Mouse (Mus musculus): ENCODE data around the gene Tenm3.

DNA sequence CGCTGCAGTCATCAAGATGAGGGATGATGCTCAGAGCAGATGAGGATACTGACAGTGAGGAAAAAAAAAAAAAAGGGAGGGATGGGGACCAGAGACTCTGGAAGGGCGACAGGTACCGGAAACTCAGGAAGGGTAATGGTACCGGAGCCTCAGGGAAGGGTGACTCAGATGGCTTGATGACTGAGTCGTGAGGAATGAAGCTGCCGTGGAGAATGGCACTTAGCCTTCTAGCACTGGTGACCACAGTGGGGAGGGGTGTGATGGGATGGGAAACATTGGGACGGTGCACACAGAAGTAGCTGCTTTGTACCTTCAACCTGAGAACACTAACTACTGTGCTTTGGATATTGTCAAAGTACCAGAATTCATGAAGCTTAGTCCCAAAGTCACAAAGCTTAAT, 18.1 kb downstream of the Tenm3 start:
- TF ChIP-seq POLR2A (IDR thresholded peaks at IDR 0.05; ENCODE audit: control insufficient read depth, extremely low read depth, insufficient read depth, low read length, poor library complexity): no peak
- no peak for TF ChIP-seq CTCF (IDR thresholded peaks at IDR 0.05; ENCODE audit: borderline replicate concordance, control insufficient read depth, extremely low read depth, insufficient read depth, low read length, poor library complexity)

All from thymus, adult 2 months (tissue).